Mouse (Mus musculus): ENCODE results near the gene Tle3. TPM values are rescaled to one million over a fixed set of nuclear protein-coding genes. Genes with fewer than 3 reads are reported as not detected.

Gene Tle3
- 7.3 and 14.3 TPM in 2 replicates for polyA plus RNA-seq (2015; fragmentation: Nextera tagmentation; extraction: Ambion mirVana)

DNA sequence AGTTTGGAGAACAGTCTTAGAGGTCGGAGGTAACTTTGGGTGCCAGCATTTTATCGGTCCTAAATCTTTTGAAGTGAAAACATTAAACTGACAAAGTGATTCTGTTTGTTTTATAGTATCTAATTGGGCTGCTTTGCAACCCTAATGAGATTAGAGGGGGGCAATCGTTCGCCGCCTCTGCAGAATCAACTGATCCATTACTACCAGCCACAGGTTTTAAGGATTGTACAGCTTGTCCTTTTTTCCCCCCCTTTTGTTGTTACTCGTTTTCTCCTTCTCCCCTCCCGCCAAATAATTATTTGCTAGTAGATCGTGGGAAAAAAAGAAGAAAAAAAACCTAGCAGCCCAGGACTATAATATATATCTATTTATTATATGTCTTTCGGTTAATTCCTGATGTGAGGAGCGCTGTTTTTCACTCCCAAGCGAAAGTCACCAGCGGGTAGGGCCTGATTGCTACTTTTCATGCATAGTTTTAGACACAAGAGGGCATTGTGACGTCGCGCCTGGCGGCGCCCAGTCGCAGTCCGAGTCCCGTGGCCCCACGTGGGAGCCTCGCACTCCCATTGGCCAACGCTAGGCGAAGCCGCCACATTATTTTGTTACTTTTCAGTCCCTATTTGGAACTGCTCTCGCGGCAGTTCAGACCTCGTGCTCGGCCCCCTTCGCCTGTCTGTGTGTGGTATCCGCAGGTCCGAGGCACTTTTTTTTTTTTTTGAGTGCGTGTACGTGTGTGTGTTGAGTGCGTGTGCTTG, at the start of gene Tle3:
Gene Tle3 (plus strand): TSS at position 612 of the 755 bp plus-strand sequence.
- H3K4me1 ChIP-seq (replicated peaks): peaks cover 71% of the 10 kb centered on the region

DNA sequence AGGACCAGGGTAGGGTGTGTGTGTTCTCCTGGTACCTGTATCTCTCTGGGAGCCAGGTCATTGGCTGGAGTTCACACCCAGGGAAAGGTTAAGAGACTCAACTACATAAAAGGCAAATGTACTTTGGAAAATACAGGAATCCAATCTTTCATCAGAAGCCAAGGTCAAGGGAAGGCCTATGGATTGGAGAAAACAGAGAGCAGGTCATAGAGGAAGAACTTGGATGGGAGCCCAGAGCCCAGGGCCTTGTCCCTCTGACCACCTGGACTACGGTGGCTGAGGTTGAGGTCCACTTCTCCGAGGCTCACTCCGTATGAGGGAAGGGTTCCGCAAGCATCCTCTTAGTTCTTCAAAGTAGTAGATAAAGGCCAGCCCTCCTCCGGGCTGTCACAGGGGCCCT, 48.9 kb upstream of the Tle3 start:
- WGBS: 63% methylated on average over 5 of the region's 5 CpGs
- Histone ChIP-seq H3K27me3 (peaks cover 100% of the 10 kb centered on the region), H3K4me3 (no peak overlapping the region), H3K27ac (no peak overlapping the region), H3K4me1 (replicated peaks) (peaks cover 23% of the 10 kb centered on the region), H3K9me3 (replicated peaks) (peaks cover 5% of the 10 kb centered on the region; the same call in 1 of the 2 replicates), H3K9ac (no peak overlapping the region), H3K36me3 (no peaks in the 10 kb centered on the region), H3K4me2 (no peak overlapping the region)
- ATAC-seq (replicated peaks; ENCODE audit: insufficient number of reproducible peaks, insufficient read depth, low FRiP score, low read depth): no peak

More for the DNA sequence above, at the start of gene Tle3:
- WGBS: 2% methylated on average over 35 of the region's 35 CpGs
- H3K9ac ChIP-seq: peak within 1 kb of the TSS; percentile 79
- H3K4me2 ChIP-seq: peak within 1 kb of the TSS; percentile 94
- H3K9me3 ChIP-seq (replicated peaks): no peaks in the 10 kb centered on the region
- peak; percentile 63 for ATAC-seq (replicated peaks; ENCODE audit: insufficient number of reproducible peaks, insufficient read depth, low FRiP score, low read depth)
- H3K27ac ChIP-seq: peak within 1 kb of the TSS; percentile 79
- peak within 1 kb of the TSS; percentile 74 for H3K4me3 ChIP-seq
- H3K36me3 ChIP-seq: no peaks in the 10 kb centered on the region
- peaks cover 45% of the 10 kb centered on the region for H3K27me3 ChIP-seq

DNA sequence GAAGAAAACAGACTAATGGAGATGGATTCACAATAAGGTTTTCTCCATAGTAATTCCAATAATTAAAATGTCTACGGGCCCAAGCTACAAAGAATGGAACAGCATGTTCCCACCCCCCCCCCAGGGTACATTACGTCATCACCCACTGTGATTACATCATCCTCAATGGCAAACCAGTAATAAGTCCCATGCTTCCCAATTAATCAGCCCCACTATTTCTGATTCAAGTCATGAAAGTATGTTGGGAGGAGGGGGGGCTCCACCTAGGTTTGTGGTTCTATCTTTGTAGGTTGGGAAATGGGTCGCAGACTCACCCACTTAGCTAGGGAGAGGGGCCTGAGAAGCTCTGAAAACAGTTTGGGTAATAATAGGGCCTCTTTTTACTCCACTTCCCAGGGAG, 48.3 kb upstream of the Tle3 start:
- Histone ChIP-seq H3K4me2 (no peak overlapping the region), H3K9me3 (replicated peaks) (peaks cover 3% of the 10 kb centered on the region; the same call in 1 of the 2 replicates), H3K36me3 (no peaks in the 10 kb centered on the region), H3K9ac (no peak overlapping the region), H3K4me1 (replicated peaks) (peaks cover 23% of the 10 kb centered on the region), H3K27ac (no peak overlapping the region), H3K4me3 (no peak overlapping the region), H3K27me3 (peaks cover 100% of the 10 kb centered on the region)
- WGBS: 61% methylated on average over 3 of the region's 3 CpGs
- no peak for ATAC-seq (replicated peaks; ENCODE audit: insufficient number of reproducible peaks, insufficient read depth, low FRiP score, low read depth)

DNA sequence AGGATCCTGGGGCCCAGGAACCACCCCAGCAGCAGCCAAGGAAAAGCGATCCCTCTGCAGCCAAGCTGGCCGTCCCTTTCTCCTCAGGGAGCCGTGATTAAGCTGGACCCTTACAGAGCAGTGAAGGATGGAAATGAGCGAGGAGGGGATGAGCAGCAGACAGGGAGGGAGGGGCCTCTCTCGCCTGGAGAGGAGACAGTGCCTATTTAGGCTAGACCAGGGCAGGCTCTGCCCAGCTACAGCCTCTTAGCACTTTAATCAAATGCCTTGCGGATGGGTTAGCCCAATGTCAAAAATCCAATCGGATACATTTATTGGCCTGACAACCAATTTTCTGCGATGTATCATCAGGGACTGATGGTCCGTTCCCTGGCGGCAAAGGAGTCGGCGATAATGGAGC, 47.8 kb upstream of the Tle3 start:
- no peak for ATAC-seq (replicated peaks; ENCODE audit: insufficient number of reproducible peaks, insufficient read depth, low FRiP score, low read depth)
- Histone ChIP-seq H3K9me3 (replicated peaks) (no peaks in the 10 kb centered on the region), H3K4me3 (no peak overlapping the region), H3K27ac (no peak overlapping the region), H3K9ac (no peak overlapping the region), H3K4me2 (no peak overlapping the region), H3K4me1 (replicated peaks) (peaks cover 23% of the 10 kb centered on the region), H3K27me3 (peaks cover 100% of the 10 kb centered on the region), H3K36me3 (no peaks in the 10 kb centered on the region)
- WGBS: 31% methylated on average over 12 of the region's 12 CpGs

DNA sequence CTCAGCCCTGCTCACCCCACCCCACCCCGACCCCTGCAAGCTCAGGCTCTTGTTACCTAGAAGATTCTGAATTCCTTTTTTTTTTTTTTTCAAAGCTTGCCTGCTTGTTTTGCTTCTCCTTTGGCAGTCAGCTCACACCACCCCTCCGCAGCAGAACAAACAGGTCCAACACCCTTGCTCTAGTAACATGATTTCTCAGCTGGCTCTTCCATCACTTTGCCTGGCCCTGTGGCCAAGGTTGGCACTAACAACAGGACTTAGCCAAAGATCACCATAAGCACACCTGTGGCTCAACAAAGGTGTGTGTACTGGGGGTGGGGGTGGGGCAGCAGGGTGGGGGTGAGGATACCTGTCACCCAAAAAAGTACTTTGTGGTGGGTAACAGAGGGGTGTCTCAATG, 47.2 kb upstream of the Tle3 start:
- H3K4me3 ChIP-seq: no peak overlapping the region
- no peaks in the 10 kb centered on the region for H3K9me3 ChIP-seq (replicated peaks)
- H3K4me2 ChIP-seq: no peak overlapping the region
- peaks cover 23% of the 10 kb centered on the region for H3K4me1 ChIP-seq (replicated peaks)
- H3K27ac ChIP-seq: no peak overlapping the region
- no peak overlapping the region for H3K9ac ChIP-seq
- no peaks in the 10 kb centered on the region for H3K36me3 ChIP-seq
- H3K27me3 ChIP-seq: peaks cover 100% of the 10 kb centered on the region
- ATAC-seq (replicated peaks; ENCODE audit: insufficient number of reproducible peaks, insufficient read depth, low FRiP score, low read depth): no peak
- 33% methylated on average over 2 of the region's 2 CpGs for WGBS

DNA sequence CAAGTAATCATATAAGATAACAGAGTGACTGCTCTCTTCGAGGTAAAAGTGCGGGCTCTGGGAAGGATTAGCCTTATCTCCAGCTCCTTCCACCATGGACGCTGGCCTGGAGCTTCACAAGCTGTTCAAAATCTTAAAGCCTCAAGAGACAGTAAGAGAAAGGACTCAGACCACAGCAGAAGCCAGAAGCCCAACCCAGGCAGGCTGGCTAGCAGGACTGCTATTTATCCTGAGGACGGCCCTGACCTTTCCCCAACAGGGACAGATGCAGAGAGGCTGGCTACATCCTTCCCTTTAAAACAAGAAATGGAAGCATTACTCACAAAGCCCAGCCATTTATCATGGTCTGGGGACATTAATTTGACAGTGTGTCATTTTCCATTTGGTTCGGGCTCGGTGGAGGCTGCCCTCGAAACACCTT, 46.2 kb upstream of the Tle3 start:
- WGBS: 12% methylated on average over 7 of the region's 7 CpGs
- no peak overlapping the region for H3K4me3 ChIP-seq
- peak overlapping the region; percentile 14; the same call in 1 of the 2 replicates for H3K4me2 ChIP-seq
- H3K4me1 ChIP-seq (replicated peaks): peaks cover 23% of the 10 kb centered on the region
- H3K27me3 ChIP-seq: peaks cover 100% of the 10 kb centered on the region
- ATAC-seq (replicated peaks; ENCODE audit: insufficient number of reproducible peaks, insufficient read depth, low FRiP score, low read depth): no peak
- no peaks in the 10 kb centered on the region for H3K36me3 ChIP-seq
- H3K9me3 ChIP-seq (replicated peaks): no peaks in the 10 kb centered on the region
- no peak overlapping the region for H3K9ac ChIP-seq
- H3K27ac ChIP-seq: no peak overlapping the region

DNA sequence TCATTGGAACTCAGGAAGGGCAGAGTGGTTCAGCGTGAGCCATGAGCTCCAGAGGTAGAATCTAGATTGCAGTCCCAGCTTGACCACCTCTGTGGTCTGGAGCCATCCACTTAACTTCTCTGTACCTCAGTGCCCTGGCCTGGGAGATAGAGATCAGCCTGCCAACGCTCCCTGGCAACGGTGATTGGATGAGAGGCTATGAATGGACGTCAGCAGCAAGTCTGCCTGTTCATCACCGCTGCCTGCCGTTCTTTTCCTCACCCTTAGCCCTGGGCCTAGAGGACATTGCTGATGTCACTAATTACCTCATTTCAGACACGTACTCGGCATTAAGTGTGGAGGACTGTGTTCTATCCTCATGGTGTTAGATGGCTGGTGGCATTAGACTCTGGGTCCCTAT, 45.2 kb upstream of the Tle3 start:
- WGBS: 55% methylated on average over 8 of the region's 8 CpGs

DNA sequence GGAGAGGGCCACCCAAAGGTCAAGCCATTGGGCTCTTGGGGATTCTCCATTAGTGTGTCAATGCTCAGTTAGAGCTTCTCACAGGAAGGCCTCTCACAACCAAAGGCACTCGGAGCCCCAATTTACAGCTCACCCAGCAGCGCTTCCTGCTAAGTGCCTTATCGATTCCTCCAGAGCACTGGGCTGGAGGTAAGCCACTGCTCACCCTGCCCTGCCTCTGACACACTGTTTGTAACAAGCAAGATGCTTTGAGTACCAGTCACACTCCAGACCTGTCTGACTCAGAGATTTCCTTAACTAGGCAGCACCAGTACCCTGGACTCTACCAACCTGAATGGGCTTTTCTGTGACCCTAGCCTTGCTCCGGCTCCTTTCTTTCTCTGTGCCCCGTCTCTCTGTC, 44.0 kb upstream of the Tle3 start:
- Histone ChIP-seq H3K27me3 (peaks cover 98% of the 10 kb centered on the region), H3K9ac (no peak overlapping the region), H3K9me3 (replicated peaks) (no peaks in the 10 kb centered on the region), H3K4me3 (no peak overlapping the region), H3K27ac (no peak overlapping the region), H3K4me2 (no peak overlapping the region), H3K36me3 (no peaks in the 10 kb centered on the region), H3K4me1 (replicated peaks) (peaks cover 11% of the 10 kb centered on the region)
- ATAC-seq (replicated peaks; ENCODE audit: insufficient number of reproducible peaks, insufficient read depth, low FRiP score, low read depth): no peak
- 68% methylated on average over 5 of the region's 5 CpGs for WGBS

More for the DNA sequence above, 45.2 kb upstream of the Tle3 start:
- no peak overlapping the region for H3K27ac ChIP-seq
- H3K4me2 ChIP-seq: no peak overlapping the region
- peaks cover 19% of the 10 kb centered on the region for H3K4me1 ChIP-seq (replicated peaks)
- no peaks in the 10 kb centered on the region for H3K9me3 ChIP-seq (replicated peaks)
- H3K9ac ChIP-seq: no peak overlapping the region
- H3K27me3 ChIP-seq: peaks cover 98% of the 10 kb centered on the region
- ATAC-seq (replicated peaks; ENCODE audit: insufficient number of reproducible peaks, insufficient read depth, low FRiP score, low read depth): no peak
- H3K4me3 ChIP-seq: no peak overlapping the region
- no peaks in the 10 kb centered on the region for H3K36me3 ChIP-seq

DNA sequence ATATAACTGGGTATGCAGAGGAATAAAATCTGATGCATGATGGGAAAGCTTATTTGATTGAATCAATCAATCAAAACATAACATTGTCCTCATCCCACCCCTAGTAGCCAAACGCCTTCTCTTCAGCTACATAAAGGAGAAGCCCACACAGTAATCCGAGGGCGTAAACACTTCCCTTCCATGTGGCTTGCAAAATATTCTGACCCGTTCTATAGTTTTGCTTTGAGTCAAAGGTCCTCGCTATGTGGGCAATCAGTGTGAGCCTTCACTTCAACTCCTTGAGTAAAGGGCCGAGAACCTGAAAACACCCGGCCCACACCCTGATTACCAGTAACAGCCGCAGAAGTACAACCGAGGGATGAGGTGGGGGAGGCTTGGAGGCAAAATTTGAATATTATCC, 41.4 kb upstream of the Tle3 start:
- no peak overlapping the region for H3K4me3 ChIP-seq
- no peaks in the 10 kb centered on the region for H3K36me3 ChIP-seq
- H3K27me3 ChIP-seq: peaks cover 98% of the 10 kb centered on the region
- peaks cover 8% of the 10 kb centered on the region for H3K4me1 ChIP-seq (replicated peaks)
- no peaks in the 10 kb centered on the region for H3K9me3 ChIP-seq (replicated peaks)
- H3K27ac ChIP-seq: no peak overlapping the region
- no peak overlapping the region for H3K9ac ChIP-seq
- no peak overlapping the region for H3K4me2 ChIP-seq
- ATAC-seq (replicated peaks; ENCODE audit: insufficient number of reproducible peaks, insufficient read depth, low FRiP score, low read depth): no peak
- 88% methylated on average over 9 of the region's 9 CpGs for WGBS

DNA sequence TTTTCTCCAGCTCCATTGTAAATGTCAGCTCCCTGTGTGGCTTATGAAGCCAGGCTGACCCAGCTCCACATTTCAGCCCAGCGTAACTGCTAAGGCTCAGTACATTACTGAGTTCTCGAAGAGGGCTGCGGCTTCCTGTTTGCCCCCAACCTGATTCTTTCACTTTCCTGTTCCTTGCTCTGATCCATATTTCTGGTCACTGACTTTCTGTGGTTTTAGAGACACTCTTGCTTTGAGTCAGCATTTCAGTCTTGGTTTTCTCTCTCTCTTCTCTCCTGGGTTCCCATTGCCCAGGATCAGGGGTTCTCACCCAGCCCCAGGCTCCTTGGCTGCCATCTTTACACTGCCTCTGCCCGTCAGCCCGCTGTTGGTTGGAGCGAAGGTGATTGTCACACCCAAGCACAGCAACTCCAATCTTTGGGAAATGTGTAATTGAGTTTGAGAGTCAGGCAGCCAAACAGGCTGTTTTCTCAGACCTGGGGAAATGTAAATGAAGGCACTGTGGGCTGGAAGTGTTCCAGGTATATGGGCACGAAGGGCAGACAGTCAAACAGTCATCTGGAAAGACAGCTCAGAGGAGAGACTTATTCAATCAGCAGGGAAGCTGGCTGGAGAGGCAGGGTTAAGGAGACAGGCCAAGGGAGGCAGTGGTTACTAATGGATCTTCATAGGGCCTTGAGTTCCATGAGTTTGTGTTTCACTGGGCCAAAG, 39.8 kb upstream of the Tle3 start:
- H3K4me2 ChIP-seq: no peak overlapping the region
- no peaks in the 10 kb centered on the region for H3K36me3 ChIP-seq
- no peaks in the 10 kb centered on the region for H3K9me3 ChIP-seq (replicated peaks)
- H3K27me3 ChIP-seq: peaks cover 93% of the 10 kb centered on the region
- 89% methylated on average over 7 of the region's 7 CpGs for WGBS
- H3K4me1 ChIP-seq (replicated peaks): peaks cover 16% of the 10 kb centered on the region
- H3K27ac ChIP-seq: no peak overlapping the region
- no peak for ATAC-seq (replicated peaks; ENCODE audit: insufficient number of reproducible peaks, insufficient read depth, low FRiP score, low read depth)
- H3K9ac ChIP-seq: no peak overlapping the region
- H3K4me3 ChIP-seq: no peak overlapping the region

DNA sequence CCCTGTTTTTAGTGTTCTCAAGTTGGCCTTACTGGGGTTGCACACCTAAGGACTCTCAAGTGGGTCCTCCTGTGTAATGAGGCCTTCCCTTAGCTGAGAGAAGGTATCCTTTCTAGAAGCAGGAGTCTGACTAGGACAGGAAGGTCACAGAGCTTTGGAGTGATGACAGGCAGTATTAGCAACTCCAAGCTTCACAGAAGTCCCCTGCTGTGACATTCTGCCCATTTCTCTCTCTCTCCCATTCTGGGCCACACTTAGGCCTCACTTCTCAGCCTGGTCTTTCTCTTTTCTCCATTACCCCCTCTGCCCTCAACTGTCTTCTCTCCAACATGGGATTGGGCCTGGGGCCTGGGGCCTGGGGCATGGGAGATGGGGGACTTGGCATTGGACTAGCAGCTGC, 36.0 kb upstream of the Tle3 start:
- Histone ChIP-seq H3K9me3 (replicated peaks) (no peaks in the 10 kb centered on the region), H3K4me1 (replicated peaks) (peaks cover 28% of the 10 kb centered on the region), H3K27ac (no peak overlapping the region), H3K4me3 (no peak overlapping the region), H3K27me3 (peaks cover 91% of the 10 kb centered on the region), H3K9ac (no peak overlapping the region), H3K4me2 (no peak overlapping the region), H3K36me3 (no peaks in the 10 kb centered on the region)
- no peak for ATAC-seq (replicated peaks; ENCODE audit: insufficient number of reproducible peaks, insufficient read depth, low FRiP score, low read depth)
